Mouse (Mus musculus) lung, adult 2 months (tissue): ENCODE data around the gene Dlx6.

ENCODE experiments used
- CTCF ChIP-seq: fragments of 200-500 bp; IDR thresholded peaks from 2 replicates; pipeline ENCODE4 v1.5.1; 2011; ENCODE audit warnings: mild to moderate bottlenecking, low read length, control low read depth; ENCODE audit not compliant: insufficient read depth
- POLR2A ChIP-seq: fragments of 200-500 bp; IDR thresholded peaks from 2 replicates; pipeline ENCODE4 v1.6.1; 2011; ENCODE audit warnings: low read depth, mild to moderate bottlenecking, control low read depth, low read length, borderline replicate concordance; ENCODE audit errors: extremely low read depth

- TF ChIP-seq CTCF, result no peak
- TF ChIP-seq POLR2A, result no peak
These were observed 18.0 kb downstream of the Dlx6 start for GRCm38 (mm10) chr6:6881115-6881637.
